Mouse (Mus musculus) stomach, postnatal 0 days (tissue): ENCODE results near the gene Gm36864. TPM values are rescaled to one million over a fixed set of nuclear protein-coding genes. Genes with fewer than 3 reads are reported as not detected.
"Not testable (repeated sequence)": the region's sequence is repeated elsewhere in the genome, so short reads cannot be mapped to it uniquely, and the experiment has no call there.

ENCODE experiments used
- ATAC-seq: fragments of 200-750 bp; cut with Nextera tagmentation; 2 replicates; pipeline ENCODE4 v1.8.0; 2017; ENCODE audit not compliant: low FRiP score, low TSS enrichment
- DNase-seq: peaks from one replicate; pipeline ENCODE4 v3.0.0-alpha.2; 2016; ENCODE audit warnings: low spot score
- H3K27ac ChIP-seq: fragments of 300-500 bp; sonication (generic); replicated peaks from 2 replicates; pipeline ENCODE4 v1.5.1; 2014; ENCODE audit warnings: mild to moderate bottlenecking, control low read depth
- H3K27me3 ChIP-seq: fragments of 300-500 bp; sonication (generic); 2 replicates; pipeline ENCODE4 v1.6.1; 2014; ENCODE audit warnings: low read length; ENCODE audit not compliant: control insufficient read depth, insufficient read depth
- H3K36me3 ChIP-seq: fragments of 300-500 bp; sonication (generic); 2 replicates; pipeline ENCODE4 v1.6.1; 2014; ENCODE audit warnings: low read length, mixed read lengths; ENCODE audit not compliant: control insufficient read depth, insufficient read depth
- H3K4me1 ChIP-seq: fragments of 300-500 bp; sonication (generic); replicated peaks from 2 replicates; pipeline ENCODE4 v1.6.1; 2014; ENCODE audit warnings: antibody characterized with exemption; ENCODE audit not compliant: control insufficient read depth, insufficient read depth
- H3K4me2 ChIP-seq: fragments of 300-500 bp; sonication (generic); replicated peaks from 2 replicates; pipeline ENCODE4 v1.6.1; 2014; ENCODE audit warnings: low read depth, mild to moderate bottlenecking, control low read depth, moderate library complexity
- H3K4me3 ChIP-seq: fragments of 300-500 bp; sonication (generic); 2 replicates; pipeline ENCODE4 v1.5.1; 2014; ENCODE audit warnings: low read depth, low read length, control low read depth
- H3K9ac ChIP-seq: fragments of 300-500 bp; sonication (generic); 2 replicates; pipeline ENCODE4 v1.6.1; 2014; ENCODE audit warnings: mild to moderate bottlenecking, low read length, control low read depth, mixed read lengths
- H3K9me3 ChIP-seq: fragments of 300-500 bp; sonication (generic); 2 replicates; pipeline ENCODE4 v1.6.1; 2016; ENCODE audit warnings: low read length; ENCODE audit not compliant: control insufficient read depth
- CTCF ChIP-seq: IDR thresholded peaks from 2 replicates; pipeline ENCODE4 v1.5.1; 2016; ENCODE audit warnings: antibody characterized with exemption, low read depth, mild to moderate bottlenecking, moderate library complexity
- EP300 ChIP-seq: optimal IDR thresholded peaks from 2 replicates; pipeline ENCODE3; 2016; ENCODE audit warnings: antibody characterized with exemption
- WGBS: fragments of 180-500 bp; shearing (Covaris S2); extraction: QIAGEN DNeasy Blood & Tissue Kit; methylation state at CpG from one replicate; pipeline ENCODE4 v1.1.7; 2014; 5-methylcytosine and 5-hydroxymethylcytosine counted together
- polyA plus RNA-seq: library from polyadenylated mRNA; unstranded; fragments of >200 nt; fragmentation: Nextera tagmentation; extraction: Ambion mirVana; gene quantifications from 2 replicates; pipeline ENCODE4 v1.2.1, GENCODE M21; 2015

Gene Gm36864
- 0.13 TPM in 1 of 2 replicates, not detected in the other for polyA plus RNA-seq

DNA sequence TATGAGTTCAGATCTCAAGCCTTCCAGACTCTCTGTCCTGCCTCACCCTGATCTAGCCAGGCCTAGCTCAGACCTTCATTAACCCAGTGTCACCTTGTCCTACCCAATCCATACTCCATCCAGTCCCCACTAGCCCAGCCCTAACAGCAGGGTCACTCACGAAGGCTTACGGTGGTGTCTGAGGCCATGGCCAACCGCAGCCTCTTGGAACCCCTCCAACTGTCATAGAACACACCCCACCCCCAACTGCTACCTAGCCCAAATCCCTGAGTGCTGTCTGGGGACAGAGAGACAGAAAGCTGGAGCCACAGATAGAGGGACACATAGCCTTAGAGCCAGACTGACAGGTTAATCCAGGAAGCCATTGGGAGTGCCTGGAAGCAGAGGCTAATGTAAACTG is at the start of gene Gm36864:
Gm36864 (plus strand) TSS at position 269 of the 400 bp plus-strand sequence.
- H3K9me3 ChIP-seq = no peaks in the 10 kb centered on the region
- no peak for DNase-seq
- no peak within 1 kb of the TSS for H3K4me3 ChIP-seq
- H3K27ac ChIP-seq = no peak within 1 kb of the TSS
- H3K9ac ChIP-seq = no peak within 1 kb of the TSS
- 65% methylated on average over 3 of the region's 3 CpGs for WGBS
- no peaks in the 10 kb centered on the region for H3K4me1 ChIP-seq
- H3K36me3 ChIP-seq = no peaks in the 10 kb centered on the region
- TF ChIP-seq EP300 (no peak), CTCF (no peak)
- H3K27me3 ChIP-seq = no peaks in the 10 kb centered on the region
- no peak for ATAC-seq
- no peak within 1 kb of the TSS for H3K4me2 ChIP-seq

GRCm38 (mm10) chr7:44186516-44186915 is 49.5 kb upstream of the Gm36864 start:
- not testable (repeated sequence) for H3K4me2 ChIP-seq, H3K9me3 ChIP-seq, H3K9ac ChIP-seq, H3K27me3 ChIP-seq, H3K4me1 ChIP-seq, H3K4me3 ChIP-seq, H3K36me3 ChIP-seq, H3K27ac ChIP-seq
- DNase-seq (peak; percentile 76), ATAC-seq (peak; percentile 84; the same call in 1 of the 2 replicates)
- 48% methylated on average over 8 of the region's 8 CpGs for WGBS

- DNase-seq, ATAC-seq, H3K4me2 ChIP-seq, H3K9ac ChIP-seq, H3K27me3 ChIP-seq, H3K27ac ChIP-seq, H3K9me3 ChIP-seq, H3K4me1 ChIP-seq, H3K36me3 ChIP-seq, H3K4me3 ChIP-seq: not testable (repeated sequence)
Measured at GRCm38 (mm10) chr7:44187936-44188335, 48.0 kb upstream of the Gm36864 start, which contains the start of gene Klk1b24. Gene Klk1b24, plus strand, starts transcription at chr7:44188236.

DNA sequence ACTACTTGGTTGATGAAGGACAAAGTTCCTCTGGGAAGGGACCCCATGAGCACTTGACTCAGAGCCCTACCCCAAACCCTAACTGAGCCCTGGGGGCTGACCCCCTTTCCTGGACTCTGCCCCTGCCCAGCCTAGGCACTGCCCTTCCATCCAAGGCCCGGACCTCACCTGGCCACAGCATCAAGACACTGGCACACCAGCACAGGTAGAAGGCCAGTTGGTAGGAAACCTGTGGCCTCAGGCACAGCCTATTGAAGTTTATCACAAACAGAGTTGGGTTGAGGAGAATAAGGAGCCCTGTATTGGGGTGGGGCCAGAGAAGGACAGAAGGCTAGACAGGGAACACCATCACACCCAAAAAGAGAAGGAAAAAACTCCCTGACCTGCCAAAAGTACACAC is 42.5 kb upstream of the Gm36864 start:
- 88% methylated on average over 1 of the region's 1 CpGs for WGBS
- H3K9ac ChIP-seq, H3K4me2 ChIP-seq, H3K4me3 ChIP-seq, DNase-seq, H3K27ac ChIP-seq, H3K4me1 ChIP-seq, ATAC-seq, H3K9me3 ChIP-seq, H3K36me3 ChIP-seq, H3K27me3 ChIP-seq: not testable (repeated sequence)

GRCm38 (mm10) chr7:44197891-44198290 is 38.1 kb upstream of the Gm36864 start, which contains the start of gene Klk1b3:
Gene Klk1b3, plus strand, starts transcription at chr7:44198191.
- TF ChIP-seq CTCF (no peak), EP300 (no peak)
- WGBS = 56% methylated on average over 3 of the region's 3 CpGs

DNA sequence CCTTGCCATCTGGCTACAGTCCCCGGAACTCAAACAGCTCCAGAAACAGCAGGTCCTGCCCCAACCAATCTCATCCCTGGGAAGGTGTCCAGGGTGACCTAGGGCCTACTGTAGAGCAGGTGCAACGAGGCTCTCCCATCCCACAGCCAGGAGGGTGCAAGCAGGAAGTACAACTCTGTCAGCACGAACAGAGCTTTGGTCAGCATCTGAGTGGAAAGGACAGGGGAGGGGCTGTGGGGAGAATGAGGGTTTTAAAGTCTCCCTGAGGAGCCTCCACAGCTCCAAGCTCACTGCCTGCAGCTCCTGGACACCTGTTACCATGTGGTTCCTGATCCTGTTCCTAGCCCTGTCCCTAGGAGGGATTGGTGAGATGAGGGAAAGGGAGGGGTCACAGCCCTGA is 28.8 kb upstream of the Gm36864 start, which contains the start of gene Klk1b4:
Klk1b4 (plus strand) TSS at position 301 of the 400 bp plus-strand sequence.
- not testable (repeated sequence) for H3K27ac ChIP-seq, H3K36me3 ChIP-seq, DNase-seq, H3K27me3 ChIP-seq, ATAC-seq, H3K4me3 ChIP-seq, H3K9me3 ChIP-seq, H3K4me2 ChIP-seq, H3K9ac ChIP-seq, H3K4me1 ChIP-seq
- WGBS = 34% methylated on average over 3 of the region's 3 CpGs

More at GRCm38 (mm10) chr7:44197891-44198290, 38.1 kb upstream of the Gm36864 start, which contains the start of gene Klk1b3:
- no peaks in the 10 kb centered on the region for H3K27me3 ChIP-seq
- no peak within 1 kb of the TSS for H3K4me3 ChIP-seq
- no peak within 1 kb of the TSS for H3K4me2 ChIP-seq
- no peak within 1 kb of the TSS for H3K9ac ChIP-seq
- no peak for DNase-seq
- H3K27ac ChIP-seq = no peak within 1 kb of the TSS
- no peaks in the 10 kb centered on the region for H3K36me3 ChIP-seq
- H3K4me1 ChIP-seq = no peaks in the 10 kb centered on the region
- H3K9me3 ChIP-seq = no peaks in the 10 kb centered on the region
- no peak for ATAC-seq
